Mouse (Mus musculus) Patski (cell line): ENCODE measurements around the gene Uimc1. TPM values are rescaled to one million over a fixed set of nuclear protein-coding genes. Genes with fewer than 3 reads are reported as not detected.

Source experiments
- ATAC-seq: fragments of 100-300 bp; one replicate; pipeline ENCODE4 v1.8.0; 2021
- CTCF ChIA-PET: fragments of 350-600 bp; sonication (Branson Sonifier 250); formaldehyde crosslinking; loops from one replicate; lab custom pipeline; 2022; ENCODE audit warnings: inconsistent platforms; lab: Charles Lee
- POLR2A ChIA-PET: fragments of 350-600 bp; sonication (Branson Sonifier 250); formaldehyde crosslinking; loops from one replicate; lab custom pipeline; 2022; ENCODE audit warnings: antibody characterized with exemption, inconsistent platforms; lab: Charles Lee
- DNase-seq: peaks from one replicate; pipeline ENCODE4 v3.0.0-alpha.2; 2011; ENCODE audit warnings: low read depth, low spot score
- H3K27me3 ChIP-seq: fragments of 371-371 bp; one replicate; pipeline ENCODE4 v1.5.1; 2021
- CTCF ChIP-seq: fragments of 100-300 bp; IDR thresholded peaks from one replicate; pipeline ENCODE4 v1.5.1; 2021
- in situ Hi-C: fragments of 300-500 bp; cut with MboI; formaldehyde crosslinking; loops from 3 replicates; pipeline ENCODE4 v1.11.1; 2018; ENCODE audit warnings: low pct_unique_long_range_greater_than_20kb, mixed read lengths
- polyA plus RNA-seq: library from polyadenylated mRNA; unstranded; gene quantifications from one replicate; pipeline ENCODE4 v1.2.3, GENCODE M21; 2021

The Uimc1 gene
- polyA plus RNA-seq, 1 experiment from 2014 or later = 38.1 TPM

- DNase-seq = no peak
- TF ChIP-seq CTCF = no peak
- H3K27me3 ChIP-seq = peaks cover 77% of the 10 kb centered on the region
- POLR2A ChIA-PET = no interaction called here
- in situ Hi-C loops = no loop called here
- ATAC-seq = no peak
- CTCF ChIA-PET = no interaction called here
These were observed 98.0 kb downstream of the Uimc1 start for GRCm38 (mm10) chr13:55002090-55002489.

- in situ Hi-C loops = no loop called here
- H3K27me3 ChIP-seq = peaks cover 72% of the 10 kb centered on the region
- no peak for ATAC-seq
- no peak for DNase-seq
- ChIA-PET POLR2A (no interaction called here), CTCF (no interaction called here)
- TF ChIP-seq CTCF = no peak
These were observed 99.7 kb downstream of the Uimc1 start for GRCm38 (mm10) chr13:55000433-55000832.

GRCm38 (mm10) chr13:54997568-54997967 lies 102.5 kb downstream of the Uimc1 start:
- ATAC-seq (no peak), DNase-seq (no peak)
- no peak for TF ChIP-seq CTCF
- in situ Hi-C loops = no loop called here
- POLR2A ChIA-PET = no interaction called here
- CTCF ChIA-PET = no interaction called here
- peaks cover 77% of the 10 kb centered on the region for H3K27me3 ChIP-seq

- ChIA-PET CTCF (no interaction called here), POLR2A (no interaction called here)
- in situ Hi-C loops = no loop called here
- no peak for TF ChIP-seq CTCF
- DNase-seq = no peak
- H3K27me3 ChIP-seq = peaks cover 80% of the 10 kb centered on the region
- no peak for ATAC-seq
These were observed 104.9 kb downstream of the Uimc1 start for GRCm38 (mm10) chr13:54995161-54995560.

GRCm38 (mm10) chr13:54994576-54994975 lies 105.5 kb downstream of the Uimc1 start:
- ATAC-seq = no peak
- peaks cover 74% of the 10 kb centered on the region for H3K27me3 ChIP-seq
- CTCF ChIA-PET = no interaction called here
- in situ Hi-C loops = no loop called here
- no peak for DNase-seq
- POLR2A ChIA-PET = no interaction called here
- TF ChIP-seq CTCF = no peak

GRCm38 (mm10) chr13:54992215-54992614 lies 107.9 kb downstream of the Uimc1 start:
- in situ Hi-C loops = no loop called here
- ATAC-seq (no peak), DNase-seq (no peak)
- peaks cover 64% of the 10 kb centered on the region for H3K27me3 ChIP-seq
- no peak for TF ChIP-seq CTCF
- ChIA-PET CTCF (interaction anchor here (0.8 kb wide), 1 partner anchor 14 kb away, joined by 3 read pairs; no protein-coding TSS in a partner anchor), POLR2A (no interaction called here)

- DNase-seq (no peak), ATAC-seq (no peak)
- in situ Hi-C loops = no loop called here
- CTCF ChIA-PET = no interaction called here
- POLR2A ChIA-PET = no interaction called here
- no peak for TF ChIP-seq CTCF
- peaks cover 35% of the 10 kb centered on the region for H3K27me3 ChIP-seq
These were observed 111.8 kb downstream of the Uimc1 start for GRCm38 (mm10) chr13:54988181-54988760.

- in situ Hi-C loops = no loop called here
- DNase-seq (no peak), ATAC-seq (no peak)
- no peak for TF ChIP-seq CTCF
- POLR2A ChIA-PET = no interaction called here
- CTCF ChIA-PET = no interaction called here
- H3K27me3 ChIP-seq = peaks cover 31% of the 10 kb centered on the region
These were observed 112.7 kb downstream of the Uimc1 start for GRCm38 (mm10) chr13:54987405-54987804.

- POLR2A ChIA-PET = no interaction called here
- DNase-seq (no peak), ATAC-seq (no peak)
- CTCF ChIA-PET = no interaction called here
- peaks cover 43% of the 10 kb centered on the region for H3K27me3 ChIP-seq
- in situ Hi-C loops = no loop called here
- no peak for TF ChIP-seq CTCF
These were observed 116.5 kb downstream of the Uimc1 start for GRCm38 (mm10) chr13:54983614-54984013.

GRCm38 (mm10) chr13:54983001-54983400 lies 117.1 kb downstream of the Uimc1 start:
- no peak for TF ChIP-seq CTCF
- in situ Hi-C loops = no loop called here
- no peak for ATAC-seq
- POLR2A ChIA-PET = no interaction called here
- CTCF ChIA-PET = no interaction called here
- DNase-seq = no peak
- H3K27me3 ChIP-seq = peaks cover 49% of the 10 kb centered on the region

GRCm38 (mm10) chr13:54980957-54981356 lies 119.1 kb downstream of the Uimc1 start:
- CTCF ChIA-PET = no interaction called here
- H3K27me3 ChIP-seq = peaks cover 47% of the 10 kb centered on the region
- ATAC-seq (no peak), DNase-seq (no peak)
- POLR2A ChIA-PET = no interaction called here
- in situ Hi-C loops = no loop called here
- no peak for TF ChIP-seq CTCF

GRCm38 (mm10) chr13:54978804-54979203 lies 121.3 kb downstream of the Uimc1 start:
- ChIA-PET POLR2A (no interaction called here), CTCF (interaction anchor here (1.3 kb wide), 1 partner anchor 13 kb away, joined by 3 read pairs; no protein-coding TSS in a partner anchor)
- H3K27me3 ChIP-seq = peaks cover 47% of the 10 kb centered on the region
- TF ChIP-seq CTCF = no peak
- ATAC-seq (no peak), DNase-seq (no peak)
- in situ Hi-C loops = no loop called here

Other genes with a start within 250 kb of the Uimc1 start
- gene Unc5a, start 150.9 kb downstream of the Uimc1 start, polyA plus RNA-seq = not detected
- gene Hk3, start 78.9 kb downstream of the Uimc1 start, polyA plus RNA-seq = not detected
- gene Zfp346, start 5.0 kb upstream of the Uimc1 start, polyA plus RNA-seq = 22.2 TPM
- gene Gm17617, start 33.2 kb upstream of the Uimc1 start, polyA plus RNA-seq = not detected
- gene Fgfr4, start 52.3 kb upstream of the Uimc1 start, polyA plus RNA-seq = 2.6 TPM
- 15.1 TPM for gene Nsd1, start 109.5 kb upstream of the Uimc1 start, polyA plus RNA-seq
- 300 TPM for gene Prelid1, start 220.2 kb upstream of the Uimc1 start, polyA plus RNA-seq
- gene Rab24, start 221.6 kb upstream of the Uimc1 start, polyA plus RNA-seq = 94.0 TPM
- 14.8 TPM for gene Mxd3, start 229.5 kb upstream of the Uimc1 start, polyA plus RNA-seq